Mouse (Mus musculus) C2C12 (cell line): ENCODE measurements around the gene Unc5cl. TPM values are rescaled to one million over a fixed set of nuclear protein-coding genes. Genes with fewer than 3 reads are reported as not detected.

Source experiments
- H3K27me3 ChIP-seq: one replicate; pipeline ENCODE4 v1.6.1; 2011; ENCODE audit not compliant: control insufficient read depth, insufficient read depth, insufficient read length
- H3K36me3 ChIP-seq: one replicate; pipeline ENCODE4 v1.6.1; 2011; ENCODE audit not compliant: control insufficient read depth, insufficient read depth
- H3K4me3 ChIP-seq: one replicate; pipeline ENCODE4 v1.5.1; 2011; ENCODE audit warnings: mild to moderate bottlenecking, control low read depth; ENCODE audit not compliant: poor library complexity, insufficient read depth, severe bottlenecking
- H3K79me2 ChIP-seq: one replicate; pipeline ENCODE4 v1.6.1; 2011; ENCODE audit not compliant: control insufficient read depth, insufficient read depth
- H3K79me3 ChIP-seq: one replicate; pipeline ENCODE4 v1.6.1; 2011; ENCODE audit warnings: low read depth, control low read depth
- H3ac ChIP-seq: one replicate; pipeline ENCODE3; 2011; ENCODE audit warnings: low read depth; ENCODE audit not compliant: control insufficient read depth, insufficient read length
- CEBPB ChIP-seq: IDR thresholded peaks from one replicate; pipeline ENCODE4 v1.6.1; 2011; ENCODE audit warnings: low read depth, mild to moderate bottlenecking, control low read depth, moderate library complexity
- CTCF ChIP-seq: IDR thresholded peaks from one replicate; pipeline ENCODE4 v1.5.1; 2011; ENCODE audit not compliant: control insufficient read depth, insufficient read depth, insufficient read length
- FOSL1 ChIP-seq: IDR thresholded peaks from one replicate; pipeline ENCODE4 v1.8.0; 2011; ENCODE audit warnings: mild to moderate bottlenecking, low read length; ENCODE audit not compliant: poor library complexity, insufficient read depth, severe bottlenecking
- MAX ChIP-seq: IDR thresholded peaks from one replicate; pipeline ENCODE4 v1.6.1; 2011; ENCODE audit warnings: mild to moderate bottlenecking, control low read depth
- MYOD1 ChIP-seq: IDR thresholded peaks from one replicate; pipeline ENCODE4 v1.6.1; 2011; ENCODE audit warnings: low read depth; ENCODE audit not compliant: control insufficient read depth, insufficient read length
- MYOG ChIP-seq: IDR thresholded peaks from one replicate; pipeline ENCODE4 v1.6.1; 2011; ENCODE audit not compliant: control insufficient read depth, insufficient read length; ENCODE audit errors: extremely low read depth
- USF1 ChIP-seq: IDR thresholded peaks from one replicate; pipeline ENCODE4 v1.6.1; 2011; ENCODE audit warnings: low read depth, mild to moderate bottlenecking, control low read depth, moderate library complexity
- polyA plus RNA-seq: library from polyadenylated mRNA; unstranded; fragments of >200 nt; fragmentation: generic; extraction: Trizol; gene quantifications from one replicate; pipeline ENCODE4 v1.2.1, GENCODE M21; 2012; ENCODE audit warnings: missing spikeins

Unc5cl gene
- polyA plus RNA-seq, 1 experiment, result not detected

GRCm38 (mm10) chr17:48512614-48513281, 58.0 kb downstream of the Unc5cl start:
- H3K27me3 ChIP-seq, result no peaks in the 10 kb centered on the region
- no peaks in the 10 kb centered on the region for H3K79me2 ChIP-seq
- no peak for TF ChIP-seq CTCF
- no peak overlapping the region for H3K4me3 ChIP-seq
- no peaks in the 10 kb centered on the region for H3K36me3 ChIP-seq
- H3ac ChIP-seq, result no peak overlapping the region
- no peaks in the 10 kb centered on the region for H3K79me3 ChIP-seq

- TF ChIP-seq MYOG (no peak), CEBPB (no peak), MAX (no peak), USF1 (no peak), MYOD1 (no peak), CTCF (no peak), FOSL1 (no peak)
- Histone ChIP-seq H3K4me3 (no peak overlapping the region), H3K36me3 (no peaks in the 10 kb centered on the region), H3K79me3 (no peaks in the 10 kb centered on the region), H3K79me2 (no peaks in the 10 kb centered on the region), H3ac (no peak overlapping the region), H3K27me3 (no peaks in the 10 kb centered on the region)
Observed at GRCm38 (mm10) chr17:48514613-48515012, 59.9 kb downstream of the Unc5cl start.

- TF ChIP-seq FOSL1 (no peak), USF1 (no peak), CTCF (no peak), CEBPB (no peak)
- no peaks in the 10 kb centered on the region for H3K79me2 ChIP-seq
Observed at GRCm38 (mm10) chr17:48519046-48519445, 64.3 kb downstream of the Unc5cl start.

GRCm38 (mm10) chr17:48520352-48520751, 65.7 kb downstream of the Unc5cl start:
- no peaks in the 10 kb centered on the region for H3K27me3 ChIP-seq
- no peak overlapping the region for H3ac ChIP-seq
- no peaks in the 10 kb centered on the region for H3K79me3 ChIP-seq
- no peaks in the 10 kb centered on the region for H3K79me2 ChIP-seq
- TF ChIP-seq MYOG (no peak), CEBPB (no peak), MAX (no peak), CTCF (no peak), MYOD1 (no peak), FOSL1 (no peak), USF1 (no peak)
- H3K36me3 ChIP-seq, result no peaks in the 10 kb centered on the region
- H3K4me3 ChIP-seq, result no peak overlapping the region

More at GRCm38 (mm10) chr17:48519046-48519445, 64.3 kb downstream of the Unc5cl start:
- no peaks in the 10 kb centered on the region for H3K79me3 ChIP-seq
- no peaks in the 10 kb centered on the region for H3K27me3 ChIP-seq
- no peaks in the 10 kb centered on the region for H3K36me3 ChIP-seq
- H3K4me3 ChIP-seq, result no peak overlapping the region
- no peak overlapping the region for H3ac ChIP-seq

- Histone ChIP-seq H3K79me3 (no peaks in the 10 kb centered on the region), H3K36me3 (no peaks in the 10 kb centered on the region), H3K4me3 (no peak overlapping the region), H3K79me2 (no peaks in the 10 kb centered on the region), H3K27me3 (no peaks in the 10 kb centered on the region), H3ac (no peak overlapping the region)
- TF ChIP-seq MYOD1 (no peak), USF1 (no peak), CTCF (no peak), MYOG (no peak), CEBPB (no peak), MAX (no peak), FOSL1 (no peak)
Observed at GRCm38 (mm10) chr17:48523056-48523455, 68.4 kb downstream of the Unc5cl start.
